Mouse (Mus musculus): ENCODE data around the gene Vmn1r191.
"Not testable (repeated sequence)": the region's sequence is repeated elsewhere in the genome, so short reads cannot be mapped to it uniquely, and the experiment has no call there.

Vmn1r191 gene

DNA sequence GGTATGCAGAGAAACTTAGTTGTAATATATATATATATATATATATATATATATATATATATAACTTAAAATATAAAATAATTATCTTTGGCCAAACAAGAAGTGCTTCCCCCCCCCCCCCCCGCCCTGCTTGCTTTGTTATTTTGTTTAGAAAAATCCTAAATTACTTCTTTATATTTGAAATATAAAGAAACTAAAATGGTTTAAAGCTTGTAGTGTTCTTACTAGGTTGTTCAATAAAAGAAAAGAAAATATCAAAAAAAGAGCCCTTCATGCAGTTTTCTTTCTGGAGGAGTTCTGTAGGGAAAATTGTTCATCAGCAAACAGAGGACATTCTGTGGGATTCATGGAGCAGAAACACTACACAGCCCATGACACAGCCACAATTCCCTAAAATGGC lies at the start of gene Vmn1r191:
Vmn1r191 (minus strand) TSS at position 101 of the 400 bp plus-strand sequence.
- DNase-seq (ENCODE audit: low read depth) = no peak

- DNase-seq (ENCODE audit: low read depth) = not testable (repeated sequence)
Measured at GRCm38 (mm10) chr13:22223060-22223459, 39.3 kb upstream of the Vmn1r191 start, which contains the start of gene Vmn1r193. TSS of gene Vmn1r193 (minus strand) at chr13:22223160.

GRCm38 (mm10) chr13:22192756-22193155 lies 9.0 kb upstream of the Vmn1r191 start:
- DNase-seq (ENCODE audit: low read depth) = not testable (repeated sequence)

- no peak for DNase-seq (ENCODE audit: low read depth)
Measured at GRCm38 (mm10) chr13:22191041-22191440, 7.3 kb upstream of the Vmn1r191 start, which contains the start of gene Vmn1r192. TSS of gene Vmn1r192 (minus strand) at chr13:22191141.

DNA sequence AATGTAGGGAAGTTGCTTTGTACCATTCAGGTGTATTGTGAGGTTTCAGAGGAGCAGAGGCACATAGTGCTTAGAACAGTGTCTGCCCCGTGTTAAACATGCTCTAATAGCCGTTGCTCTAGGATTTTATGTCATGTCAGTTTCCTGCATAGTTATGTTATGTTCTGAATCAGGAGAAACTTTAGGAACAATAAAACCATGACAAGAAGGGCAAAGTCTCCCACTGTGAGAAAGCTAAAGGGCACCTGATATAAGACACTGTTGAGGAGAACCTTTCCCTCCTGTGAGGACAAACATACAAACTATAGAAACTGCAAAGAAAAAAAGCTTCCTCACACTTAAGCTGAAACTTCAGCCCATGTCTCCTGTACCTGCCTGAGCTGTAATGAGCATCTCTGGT lies 6.6 kb upstream of the Vmn1r191 start:
- no peak for DNase-seq (ENCODE audit: low read depth)

DNA sequence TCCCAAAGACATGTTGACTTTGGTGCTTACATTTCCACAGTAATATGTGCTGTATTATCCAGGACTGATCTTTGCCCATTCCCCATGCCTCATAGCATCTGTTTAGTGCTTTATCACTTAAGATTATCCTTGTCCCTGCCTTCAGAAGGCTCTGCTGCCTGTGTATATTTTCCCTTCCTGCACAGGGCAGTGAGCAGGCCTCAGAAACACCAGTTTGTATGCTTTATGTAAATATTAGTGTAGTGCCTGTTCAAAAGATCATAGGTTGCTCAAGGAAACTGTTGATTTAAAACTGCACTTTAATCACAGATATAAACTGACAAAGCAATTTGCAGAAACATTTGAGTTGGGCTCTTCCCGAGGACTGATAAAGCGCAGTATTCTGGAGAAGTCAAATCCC lies 5.5 kb upstream of the Vmn1r191 start:
- DNase-seq (ENCODE audit: low read depth) = no peak

- DNase-seq (ENCODE audit: low read depth) = no peak
Measured at GRCm38 (mm10) chr13:22168416-22168815, 15.4 kb downstream of the Vmn1r191 start.

GRCm38 (mm10) chr13:22136495-22137293 lies 47.1 kb downstream of the Vmn1r191 start:
- DNase-seq (ENCODE audit: low read depth) = not testable (repeated sequence)

All from NIH3T3 (cell line).